Mouse (Mus musculus) liver, postnatal 0 days (tissue): ENCODE measurements around the gene Muc3.

Experiments used
- CTCF ChIP-seq: sonication (generic); IDR thresholded peaks from 2 replicates; pipeline ENCODE4 v1.5.1; 2016; ENCODE audit warnings: antibody characterized with exemption, low read depth
- EP300 ChIP-seq: IDR thresholded peaks from 2 replicates; pipeline ENCODE4 v1.6.1; 2016; ENCODE audit warnings: antibody characterized with exemption, low read depth, mild to moderate bottlenecking

DNA sequence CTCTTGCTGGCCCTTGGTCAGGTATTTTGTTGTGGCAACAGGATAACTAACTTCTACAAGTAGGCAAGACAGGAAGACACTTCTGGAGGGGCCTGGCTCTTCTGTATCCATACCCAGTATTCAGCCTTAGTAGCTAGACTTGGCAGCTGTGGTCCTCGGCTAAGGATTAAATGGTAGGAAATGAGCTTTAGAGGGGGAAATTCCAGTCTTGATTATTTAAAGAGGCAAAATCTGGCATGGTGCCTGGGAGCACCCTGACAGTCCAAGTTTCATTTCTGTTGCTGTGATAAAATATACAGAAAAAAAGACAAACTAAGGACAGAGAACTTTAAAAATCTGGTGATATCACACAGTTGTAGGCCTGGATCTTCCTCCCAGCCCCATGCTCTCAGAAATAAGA lies 53.1 kb downstream of the Muc3 start:
- TF ChIP-seq CTCF = no peak
- no peak for TF ChIP-seq EP300
